Mouse (Mus musculus): ENCODE results near the gene Lrp6. TPM values are rescaled to one million over a fixed set of nuclear protein-coding genes. Genes with fewer than 3 reads are reported as not detected.

The Lrp6 gene
- polyA plus RNA-seq, 1 experiment from 2014 or later, result 10.1 TPM

DNA sequence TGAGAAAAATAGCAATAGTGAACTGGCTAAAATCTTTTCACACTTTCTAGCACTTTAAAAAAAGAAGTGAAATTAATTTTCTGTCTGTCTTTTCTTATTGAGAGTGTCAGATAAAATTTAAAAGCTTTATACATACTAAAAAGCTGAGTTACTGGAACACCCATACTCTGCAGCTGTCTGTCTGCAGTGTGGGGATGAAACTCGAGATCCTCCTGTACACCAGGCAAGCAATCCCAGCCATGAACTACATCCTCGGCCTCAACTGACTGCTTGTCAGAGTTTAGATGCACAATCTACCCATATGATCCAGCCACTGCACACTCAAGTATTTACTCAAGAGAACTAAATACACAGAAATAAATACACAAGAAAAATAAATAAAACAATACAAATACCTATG is 24.4 kb downstream of the Lrp6 start:
- 73% methylated on average over 2 of the region's 2 CpGs for WGBS (ENCODE audit: insufficient replicate concordance)
- Histone ChIP-seq H3K36me3 (replicated peaks; ENCODE audit: insufficient read depth, low read length) (peaks cover 3% of the 10 kb centered on the region), H3K4me2 (ENCODE audit: low read depth, low read length) (no peak overlapping the region)

DNA sequence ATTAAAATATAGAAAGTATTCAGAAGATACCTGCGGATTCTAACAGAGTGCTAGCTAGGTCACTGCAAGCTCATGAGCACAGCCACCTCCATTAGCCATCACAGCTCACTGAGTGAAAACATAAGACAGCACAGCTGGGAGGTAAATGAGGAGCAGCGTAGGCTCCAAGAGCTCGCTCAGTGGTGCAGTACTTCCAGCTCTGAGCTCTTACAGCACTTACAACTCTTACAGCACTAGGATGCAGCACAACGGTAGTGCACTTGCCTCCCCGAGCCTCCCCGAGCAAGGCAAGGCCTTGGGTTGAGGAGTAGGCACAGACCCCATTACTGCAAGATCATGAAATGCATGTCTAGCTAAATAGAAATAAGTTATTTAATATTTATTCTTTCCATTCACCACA is 26.6 kb downstream of the Lrp6 start:
- 78% methylated on average over 6 of the region's 6 CpGs for WGBS (ENCODE audit: insufficient replicate concordance)
- no peak for TF ChIP-seq EP300 (IDR thresholded peaks at IDR 0.05; ENCODE audit: low read depth)
- no peak for TF ChIP-seq CTCF (IDR thresholded peaks at IDR 0.05; ENCODE audit: low read depth)
- Histone ChIP-seq H3K4me1 (ENCODE audit: insufficient read depth) (peaks cover 14% of the 10 kb centered on the region; the same call in 1 of the 2 replicates), H3K36me3 (replicated peaks; ENCODE audit: insufficient read depth, low read length) (peaks cover 3% of the 10 kb centered on the region), H3K9me3 (ENCODE audit: low read length) (no peaks in the 10 kb centered on the region), H3K27me3 (ENCODE audit: insufficient read depth, low read length) (no peaks in the 10 kb centered on the region), H3K4me3 (ENCODE audit: low read depth, low read length) (no peak overlapping the region), H3K4me2 (ENCODE audit: low read depth, low read length) (no peak overlapping the region), H3K9ac (replicated peaks) (no peak overlapping the region), H3K27ac (ENCODE audit: low read depth) (no peak overlapping the region)
- ATAC-seq (no peak), DNase-seq (no peak)

More for the DNA sequence above, 24.4 kb downstream of the Lrp6 start:
- no peak for TF ChIP-seq EP300 (IDR thresholded peaks at IDR 0.05; ENCODE audit: low read depth)
- TF ChIP-seq CTCF (IDR thresholded peaks at IDR 0.05; ENCODE audit: low read depth), result no peak
- H3K27me3 ChIP-seq (ENCODE audit: insufficient read depth, low read length), result no peaks in the 10 kb centered on the region
- no peak for ATAC-seq
- H3K4me1 ChIP-seq (ENCODE audit: insufficient read depth), result peaks cover 26% of the 10 kb centered on the region
- no peaks in the 10 kb centered on the region for H3K9me3 ChIP-seq (ENCODE audit: low read length)
- no peak overlapping the region for H3K4me3 ChIP-seq (ENCODE audit: low read depth, low read length)
- H3K27ac ChIP-seq (ENCODE audit: low read depth), result no peak overlapping the region
- no peak for DNase-seq
- H3K9ac ChIP-seq (replicated peaks), result no peak overlapping the region

GRCm38 (mm10) chr6:134539459-134539858 is 27.3 kb downstream of the Lrp6 start:
- 0 out of 2 replicates have a peak, but pooled peaks cover 8% of the 10 kb centered on the region for H3K4me1 ChIP-seq (ENCODE audit: insufficient read depth)
- peak overlapping the region; percentile 68; the same call in 1 of the 2 replicates for H3K4me2 ChIP-seq (ENCODE audit: low read depth, low read length)

DNA sequence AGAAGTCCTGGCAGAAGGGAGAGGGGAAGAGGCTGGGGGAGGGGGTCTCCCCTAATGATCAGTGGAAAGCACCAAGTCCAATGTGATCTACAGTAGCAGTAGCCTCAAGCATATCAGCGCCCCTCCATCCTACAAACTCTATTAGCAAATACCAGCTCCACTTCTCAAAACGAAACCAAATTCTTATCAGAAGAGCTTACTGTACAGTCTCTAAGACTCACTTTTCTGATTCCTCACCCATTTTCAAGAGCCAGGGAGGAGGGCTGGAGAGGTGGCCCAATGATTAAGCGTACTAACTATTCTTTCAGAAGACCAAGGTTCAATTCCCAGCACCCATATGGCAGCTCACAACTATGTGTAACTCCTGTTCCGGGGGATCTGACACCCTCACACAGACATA is 28.0 kb downstream of the Lrp6 start:
- 0 out of 2 replicates have a peak overlapping the region, but pooled peaks have one; percentile 21 for H3K9ac ChIP-seq (replicated peaks)
- ATAC-seq, result peak; percentile 47
- TF ChIP-seq EP300 (IDR thresholded peaks at IDR 0.05; ENCODE audit: low read depth), result no peak
- TF ChIP-seq CTCF (IDR thresholded peaks at IDR 0.05; ENCODE audit: low read depth), result no peak
- no peaks in the 10 kb centered on the region for H3K9me3 ChIP-seq (ENCODE audit: low read length)
- peak overlapping the region; percentile 68 for H3K4me2 ChIP-seq (ENCODE audit: low read depth, low read length)
- no peak for DNase-seq
- H3K27ac ChIP-seq (ENCODE audit: low read depth), result peak overlapping the region; percentile 67; the same call in 1 of the 2 replicates
- H3K4me1 ChIP-seq (ENCODE audit: insufficient read depth), result 0 out of 2 replicates have a peak, but pooled peaks cover 7% of the 10 kb centered on the region
- H3K36me3 ChIP-seq (replicated peaks; ENCODE audit: insufficient read depth, low read length), result peaks cover 3% of the 10 kb centered on the region
- 59% methylated on average over 4 of the region's 4 CpGs for WGBS (ENCODE audit: insufficient replicate concordance)
- H3K4me3 ChIP-seq (ENCODE audit: low read depth, low read length), result peak overlapping the region; percentile 15; the same call in 1 of the 2 replicates
- H3K27me3 ChIP-seq (ENCODE audit: insufficient read depth, low read length), result no peaks in the 10 kb centered on the region

More at GRCm38 (mm10) chr6:134539459-134539858, 27.3 kb downstream of the Lrp6 start:
- Histone ChIP-seq H3K9ac (replicated peaks) (no peak overlapping the region), H3K9me3 (ENCODE audit: low read length) (no peaks in the 10 kb centered on the region), H3K27me3 (ENCODE audit: insufficient read depth, low read length) (no peaks in the 10 kb centered on the region), H3K4me3 (ENCODE audit: low read depth, low read length) (no peak overlapping the region), H3K36me3 (replicated peaks; ENCODE audit: insufficient read depth, low read length) (peaks cover 3% of the 10 kb centered on the region), H3K27ac (ENCODE audit: low read depth) (peak overlapping the region; percentile 67; the same call in 1 of the 2 replicates)
- DNase-seq, result no peak
- TF ChIP-seq CTCF (IDR thresholded peaks at IDR 0.05; ENCODE audit: low read depth), result no peak
- TF ChIP-seq EP300 (IDR thresholded peaks at IDR 0.05; ENCODE audit: low read depth), result peak; percentile 65
- WGBS (ENCODE audit: insufficient replicate concordance), result 55% methylated on average over 3 of the region's 3 CpGs
- no peak for ATAC-seq

DNA sequence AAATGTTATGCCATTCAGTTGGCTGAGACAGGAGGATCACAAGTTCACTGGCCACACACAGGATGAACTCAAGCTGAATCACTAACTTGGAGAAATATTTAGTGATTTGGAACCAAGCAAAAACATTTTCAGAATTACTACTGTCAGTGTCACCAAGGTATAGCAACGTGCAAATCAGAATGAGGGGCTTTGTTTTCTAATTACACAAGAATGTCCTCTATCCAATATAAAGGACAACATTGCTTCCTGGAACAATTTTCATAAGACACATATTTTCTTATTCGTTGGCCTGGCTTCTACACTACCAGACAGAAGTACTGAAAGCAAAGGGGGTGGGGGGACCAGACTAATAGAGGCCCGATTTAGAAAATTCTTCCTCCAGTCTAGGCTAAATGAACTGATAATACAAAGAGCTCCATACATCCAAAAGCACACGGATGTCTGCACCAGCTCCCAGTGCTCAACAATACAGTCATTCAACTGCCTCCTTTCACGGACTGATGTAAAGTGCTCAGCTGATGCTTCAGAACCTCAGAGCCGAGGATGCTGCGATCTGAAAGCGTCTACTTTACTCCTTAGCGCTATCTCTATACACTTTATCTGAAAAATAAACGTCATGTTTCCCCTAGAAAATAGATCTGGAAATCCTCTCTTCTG is 29.2 kb downstream of the Lrp6 start:
- H3K27me3 ChIP-seq (ENCODE audit: insufficient read depth, low read length), result no peaks in the 10 kb centered on the region
- 78% methylated on average over 10 of the region's 10 CpGs for WGBS (ENCODE audit: insufficient replicate concordance)
- no peak overlapping the region for H3K4me2 ChIP-seq (ENCODE audit: low read depth, low read length)
- H3K9ac ChIP-seq (replicated peaks), result no peak overlapping the region
- ATAC-seq (no peak), DNase-seq (no peak)
- H3K4me1 ChIP-seq (ENCODE audit: insufficient read depth), result peaks cover 9% of the 10 kb centered on the region
- no peaks in the 10 kb centered on the region for H3K9me3 ChIP-seq (ENCODE audit: low read length)
- H3K4me3 ChIP-seq (ENCODE audit: low read depth, low read length), result no peak overlapping the region
- peaks cover 3% of the 10 kb centered on the region for H3K36me3 ChIP-seq (replicated peaks; ENCODE audit: insufficient read depth, low read length)
- TF ChIP-seq EP300 (IDR thresholded peaks at IDR 0.05; ENCODE audit: low read depth), result no peak
- TF ChIP-seq CTCF (IDR thresholded peaks at IDR 0.05; ENCODE audit: low read depth), result no peak
- no peak overlapping the region for H3K27ac ChIP-seq (ENCODE audit: low read depth)

DNA sequence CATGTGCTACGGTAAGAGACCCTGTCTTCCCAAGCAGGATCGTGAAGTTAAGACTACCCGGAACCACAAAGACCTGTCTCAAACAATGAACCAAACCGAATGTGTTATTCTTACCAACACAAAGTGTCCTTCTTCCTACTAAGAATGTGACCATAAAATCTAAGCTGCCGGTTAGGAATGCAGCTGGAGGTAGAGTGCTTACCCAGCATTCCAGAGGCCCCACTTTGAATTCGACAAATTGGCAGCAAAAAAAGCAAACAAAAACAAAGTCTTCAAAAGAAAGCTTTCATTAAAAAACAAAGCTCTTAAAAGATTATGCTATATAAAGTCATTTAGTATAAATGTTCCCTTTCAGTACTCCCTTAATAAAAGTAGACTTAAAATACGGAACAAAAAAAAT is 31.6 kb downstream of the Lrp6 start:
- ATAC-seq (no peak), DNase-seq (no peak)
- no peak for TF ChIP-seq EP300 (IDR thresholded peaks at IDR 0.05; ENCODE audit: low read depth)
- TF ChIP-seq CTCF (IDR thresholded peaks at IDR 0.05; ENCODE audit: low read depth), result no peak
- Histone ChIP-seq H3K27ac (ENCODE audit: low read depth) (peak overlapping the region; percentile 26; the same call in 1 of the 2 replicates), H3K4me1 (ENCODE audit: insufficient read depth) (peaks cover 10% of the 10 kb centered on the region), H3K36me3 (replicated peaks; ENCODE audit: insufficient read depth, low read length) (no peaks in the 10 kb centered on the region), H3K4me3 (ENCODE audit: low read depth, low read length) (no peak overlapping the region), H3K27me3 (ENCODE audit: insufficient read depth, low read length) (no peaks in the 10 kb centered on the region), H3K9ac (replicated peaks) (no peak overlapping the region), H3K4me2 (ENCODE audit: low read depth, low read length) (no peak overlapping the region), H3K9me3 (ENCODE audit: low read length) (no peaks in the 10 kb centered on the region)
- 69% methylated on average over 7 of the region's 7 CpGs for WGBS (ENCODE audit: insufficient replicate concordance)
